Mouse (Mus musculus) ES-E14 (cell line): ENCODE results near the gene Efnb3.

ENCODE experiments used
- HCFC1 ChIP-seq: IDR thresholded peaks from 2 replicates; pipeline ENCODE4 v1.6.1; 2012; ENCODE audit warnings: low read length, inconsistent platforms, borderline replicate concordance; ENCODE audit not compliant: insufficient read depth
- MAFK ChIP-seq: IDR thresholded peaks from 2 replicates; pipeline ENCODE4 v1.6.1; 2014; ENCODE audit warnings: mild to moderate bottlenecking, low read depth, low read length, inconsistent platforms; ENCODE audit not compliant: insufficient read depth
- ZNF384 ChIP-seq: IDR thresholded peaks from 2 replicates; pipeline ENCODE4 v1.6.1; 2012; ENCODE audit warnings: low read depth, low read length, inconsistent platforms

- no peak for TF ChIP-seq ZNF384
- no peak for TF ChIP-seq HCFC1
- TF ChIP-seq MAFK, result no peak
These were observed 24.9 kb upstream of the Efnb3 start for GRCm38 (mm10) chr11:69584937-69585336.
